Mouse (Mus musculus) cortical plate, adult 2 months (tissue): ENCODE results near the gene Usp7.

ENCODE experiments used
- CTCF ChIP-seq: fragments of 200-500 bp; IDR thresholded peaks from 2 replicates; pipeline ENCODE4 v1.5.1; 2011; ENCODE audit warnings: mild to moderate bottlenecking, control low read depth, low read length; ENCODE audit not compliant: insufficient read depth; ENCODE audit errors: extremely low read depth
- POLR2A ChIP-seq: fragments of 200-500 bp; IDR thresholded peaks from 2 replicates; pipeline ENCODE4 v1.6.1; 2011; ENCODE audit warnings: mild to moderate bottlenecking, low read length, control low read depth; ENCODE audit not compliant: insufficient read depth; ENCODE audit errors: extremely low read depth

DNA sequence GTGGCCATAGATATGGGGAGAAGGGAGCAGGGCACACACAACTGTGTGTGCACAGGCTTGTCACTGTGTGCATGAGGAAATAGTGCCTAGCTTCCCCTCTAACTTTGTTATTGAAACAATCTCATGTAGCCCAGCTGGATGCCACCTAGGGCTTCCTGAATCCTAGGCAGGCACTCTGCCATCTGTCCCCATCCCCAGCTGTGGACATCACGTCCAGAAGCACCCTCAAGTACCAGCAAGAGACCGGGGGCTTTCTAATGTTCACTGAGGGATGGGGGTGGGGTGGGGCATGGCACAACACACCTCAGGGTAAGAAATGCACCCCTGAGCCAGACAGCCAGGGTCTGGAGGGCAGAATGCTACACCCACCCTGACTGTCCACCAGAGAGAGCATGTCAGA lies 123.7 kb downstream of the Usp7 start:
- TF ChIP-seq POLR2A (no peak), CTCF (no peak)
